Mouse (Mus musculus): ENCODE results near the gene Gstm1. TPM values are rescaled to one million over a fixed set of nuclear protein-coding genes. Genes with fewer than 3 reads are reported as not detected.

The Gstm1 gene
- total RNA-seq (2014; rRNA removed) (161 and 174 TPM in 2 replicates), polyA plus RNA-seq (2015; fragmentation: Nextera tagmentation; extraction: Ambion mirVana) (429 and 453 TPM in 2 replicates)

- peak within 1 kb of the TSS; percentile 63 for H3K9ac ChIP-seq (replicated peaks; ENCODE audit: low read length)
- no peaks in the 10 kb centered on the region for H3K27me3 ChIP-seq (ENCODE audit: insufficient read depth, low read length)
- H3K36me3 ChIP-seq (ENCODE audit: insufficient read depth, low read length): no peaks in the 10 kb centered on the region
- peaks cover 16% of the 10 kb centered on the region for H3K4me1 ChIP-seq (ENCODE audit: insufficient read depth, low read length)
- H3K4me3 ChIP-seq (ENCODE audit: low read length): peak within 1 kb of the TSS; percentile 41
- H3K9me3 ChIP-seq (ENCODE audit: low read length): no peaks in the 10 kb centered on the region
- WGBS: under 1% methylated on average over 31 of the region's 31 CpGs
- H3K27ac ChIP-seq: peak within 1 kb of the TSS; percentile 91
- peak; percentile 97 for ATAC-seq
- H3K4me2 ChIP-seq (ENCODE audit: low read depth, low read length): peak within 1 kb of the TSS; percentile 76
- DNase-seq (ENCODE audit: low spot score): peak; percentile 96
- peak; percentile 94 for TF ChIP-seq CTCF (IDR thresholded peaks at IDR 0.05; ENCODE audit: low read depth)
These were observed at the start of gene Gstm1 for GRCm38 (mm10) chr3:108017473-108018189. TSS of gene Gstm1 (minus strand) at chr3:108017973.

GRCm38 (mm10) chr3:108067370-108067934, 49.7 kb upstream of the Gstm1 start:
- H3K9me3 ChIP-seq (ENCODE audit: low read length): no peaks in the 10 kb centered on the region
- H3K27ac ChIP-seq: no peak overlapping the region
- no peaks in the 10 kb centered on the region for H3K36me3 ChIP-seq (ENCODE audit: insufficient read depth, low read length)
- DNase-seq (ENCODE audit: low spot score): no peak
- H3K27me3 ChIP-seq (ENCODE audit: insufficient read depth, low read length): no peaks in the 10 kb centered on the region
- H3K4me1 ChIP-seq (ENCODE audit: insufficient read depth, low read length): no peaks in the 10 kb centered on the region
- H3K4me3 ChIP-seq (ENCODE audit: low read length): no peak overlapping the region
- no peak overlapping the region for H3K9ac ChIP-seq (replicated peaks; ENCODE audit: low read length)
- TF ChIP-seq CTCF (IDR thresholded peaks at IDR 0.05; ENCODE audit: low read depth): no peak
- WGBS: 56% methylated on average over 6 of the region's 6 CpGs
- ATAC-seq: no peak
- no peak overlapping the region for H3K4me2 ChIP-seq (ENCODE audit: low read depth, low read length)

GRCm38 (mm10) chr3:108065551-108065950, 47.8 kb upstream of the Gstm1 start:
- Histone ChIP-seq H3K27ac (no peak overlapping the region), H3K36me3 (ENCODE audit: insufficient read depth, low read length) (no peaks in the 10 kb centered on the region), H3K9ac (replicated peaks; ENCODE audit: low read length) (no peak overlapping the region), H3K4me1 (ENCODE audit: insufficient read depth, low read length) (no peaks in the 10 kb centered on the region), H3K9me3 (ENCODE audit: low read length) (no peaks in the 10 kb centered on the region), H3K4me2 (ENCODE audit: low read depth, low read length) (no peak overlapping the region), H3K4me3 (ENCODE audit: low read length) (no peak overlapping the region), H3K27me3 (ENCODE audit: insufficient read depth, low read length) (no peaks in the 10 kb centered on the region)
- ATAC-seq: no peak
- DNase-seq (ENCODE audit: low spot score): no peak
- TF ChIP-seq CTCF (IDR thresholded peaks at IDR 0.05; ENCODE audit: low read depth): no peak
- 86% methylated on average over 9 of the region's 9 CpGs for WGBS

GRCm38 (mm10) chr3:108064672-108065071, 46.9 kb upstream of the Gstm1 start:
- TF ChIP-seq CTCF (IDR thresholded peaks at IDR 0.05; ENCODE audit: low read depth): no peak
- Histone ChIP-seq H3K9me3 (ENCODE audit: low read length) (no peaks in the 10 kb centered on the region), H3K9ac (replicated peaks; ENCODE audit: low read length) (no peak overlapping the region), H3K27me3 (ENCODE audit: insufficient read depth, low read length) (no peaks in the 10 kb centered on the region), H3K4me1 (ENCODE audit: insufficient read depth, low read length) (no peaks in the 10 kb centered on the region), H3K4me2 (ENCODE audit: low read depth, low read length) (no peak overlapping the region), H3K27ac (no peak overlapping the region), H3K4me3 (ENCODE audit: low read length) (no peak overlapping the region), H3K36me3 (ENCODE audit: insufficient read depth, low read length) (no peaks in the 10 kb centered on the region)
- no peak for DNase-seq (ENCODE audit: low spot score)
- ATAC-seq: no peak
- WGBS: 71% methylated on average over 4 of the region's 4 CpGs

GRCm38 (mm10) chr3:108062648-108063047, 44.9 kb upstream of the Gstm1 start:
- H3K27me3 ChIP-seq (ENCODE audit: insufficient read depth, low read length): no peaks in the 10 kb centered on the region

GRCm38 (mm10) chr3:108061420-108061819, 43.6 kb upstream of the Gstm1 start:
- no peaks in the 10 kb centered on the region for H3K36me3 ChIP-seq (ENCODE audit: insufficient read depth, low read length)
- no peaks in the 10 kb centered on the region for H3K4me1 ChIP-seq (ENCODE audit: insufficient read depth, low read length)
- 0 out of 2 replicates have a peak overlapping the region, but pooled peaks have one; percentile 8 for H3K4me2 ChIP-seq (ENCODE audit: low read depth, low read length)
- WGBS: 24% methylated on average over 7 of the region's 7 CpGs
- TF ChIP-seq CTCF (IDR thresholded peaks at IDR 0.05; ENCODE audit: low read depth): peak; percentile 81
- H3K27ac ChIP-seq: no peak overlapping the region
- ATAC-seq (no peak), DNase-seq (ENCODE audit: low spot score) (peak; percentile 92)
- H3K9me3 ChIP-seq (ENCODE audit: low read length): no peaks in the 10 kb centered on the region
- no peaks in the 10 kb centered on the region for H3K27me3 ChIP-seq (ENCODE audit: insufficient read depth, low read length)
- H3K9ac ChIP-seq (replicated peaks; ENCODE audit: low read length): no peak overlapping the region
- no peak overlapping the region for H3K4me3 ChIP-seq (ENCODE audit: low read length)

More at GRCm38 (mm10) chr3:108062648-108063047, 44.9 kb upstream of the Gstm1 start:
- H3K36me3 ChIP-seq (ENCODE audit: insufficient read depth, low read length): no peaks in the 10 kb centered on the region
- no peak for TF ChIP-seq CTCF (IDR thresholded peaks at IDR 0.05; ENCODE audit: low read depth)
- ATAC-seq (no peak), DNase-seq (ENCODE audit: low spot score) (no peak)
- no peak overlapping the region for H3K9ac ChIP-seq (replicated peaks; ENCODE audit: low read length)
- no peak overlapping the region for H3K4me2 ChIP-seq (ENCODE audit: low read depth, low read length)
- no peak overlapping the region for H3K4me3 ChIP-seq (ENCODE audit: low read length)
- 73% methylated on average over 8 of the region's 8 CpGs for WGBS
- no peaks in the 10 kb centered on the region for H3K4me1 ChIP-seq (ENCODE audit: insufficient read depth, low read length)
- H3K27ac ChIP-seq: no peak overlapping the region
- H3K9me3 ChIP-seq (ENCODE audit: low read length): no peaks in the 10 kb centered on the region

- ATAC-seq (no peak), DNase-seq (ENCODE audit: low spot score) (no peak)
- TF ChIP-seq CTCF (IDR thresholded peaks at IDR 0.05; ENCODE audit: low read depth): no peak
- Histone ChIP-seq H3K9ac (replicated peaks; ENCODE audit: low read length) (no peak overlapping the region), H3K4me2 (ENCODE audit: low read depth, low read length) (no peak overlapping the region), H3K9me3 (ENCODE audit: low read length) (no peaks in the 10 kb centered on the region), H3K4me3 (ENCODE audit: low read length) (no peak overlapping the region), H3K27me3 (ENCODE audit: insufficient read depth, low read length) (no peaks in the 10 kb centered on the region), H3K36me3 (ENCODE audit: insufficient read depth, low read length) (no peaks in the 10 kb centered on the region), H3K27ac (no peak overlapping the region), H3K4me1 (ENCODE audit: insufficient read depth, low read length) (no peaks in the 10 kb centered on the region)
- 88% methylated on average over 5 of the region's 5 CpGs for WGBS
These were observed 32.7 kb upstream of the Gstm1 start for GRCm38 (mm10) chr3:108050493-108050892.

All from hindbrain, postnatal 0 days (tissue).